Mouse (Mus musculus) heart, adult 8-10 months (tissue): ENCODE results near the gene Ncam2. TPM values are rescaled to one million over a fixed set of nuclear protein-coding genes. Genes with fewer than 3 reads are reported as not detected.

Experiments used
- DNase-seq: peaks from one replicate; pipeline ENCODE4 v3.0.0; 2022; ENCODE audit warnings: low spot score
- total RNA-seq, 4 experiments: library from RNA; stranded (reverse); gene quantifications; 2 replicates each; pipeline ENCODE4 v1.2.4; 2022

Ncam2 gene
- total RNA-seq, 4 experiments from 2014 or later = 0.06 to 0.09 TPM; not detected in 2

DNA sequence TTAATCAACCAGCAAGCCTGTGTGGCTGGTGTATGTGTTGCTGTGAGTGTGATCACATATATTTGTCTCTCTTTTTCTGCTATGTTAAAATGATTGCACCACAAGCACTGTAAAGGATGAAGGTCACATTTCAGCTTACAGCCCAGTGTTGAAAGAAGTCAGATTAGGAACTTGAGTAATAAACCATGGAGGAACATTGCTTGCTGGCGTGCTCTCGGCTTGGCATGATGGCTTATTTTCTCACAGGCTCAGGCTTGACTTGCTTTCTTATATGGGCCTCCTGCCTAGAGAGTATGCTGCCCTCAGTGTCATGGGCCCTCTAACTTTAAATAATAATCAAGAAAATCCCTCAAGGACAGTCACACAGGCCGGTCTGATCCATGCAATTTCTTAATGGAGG is 449.8 kb downstream of the Ncam2 start:
- no peak for DNase-seq

DNA sequence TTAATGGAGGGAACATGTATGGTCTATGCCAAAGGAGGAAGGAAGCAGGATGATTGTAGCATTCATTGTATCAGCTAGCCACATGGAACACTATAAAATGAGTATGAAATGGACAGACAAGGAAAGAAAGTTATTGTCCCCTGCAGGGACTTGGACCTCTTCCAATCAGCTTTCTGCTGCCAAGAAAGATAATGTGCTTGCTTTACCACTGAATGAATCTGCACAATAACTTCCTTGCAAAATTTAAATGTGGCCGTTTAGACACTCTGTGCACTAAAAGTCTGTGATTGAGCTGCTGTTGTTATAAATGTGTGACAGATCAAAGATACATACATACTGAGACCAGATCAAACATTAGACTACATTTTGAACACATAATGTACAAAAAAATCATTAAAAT is 451.1 kb downstream of the Ncam2 start:
- no peak for DNase-seq

DNA sequence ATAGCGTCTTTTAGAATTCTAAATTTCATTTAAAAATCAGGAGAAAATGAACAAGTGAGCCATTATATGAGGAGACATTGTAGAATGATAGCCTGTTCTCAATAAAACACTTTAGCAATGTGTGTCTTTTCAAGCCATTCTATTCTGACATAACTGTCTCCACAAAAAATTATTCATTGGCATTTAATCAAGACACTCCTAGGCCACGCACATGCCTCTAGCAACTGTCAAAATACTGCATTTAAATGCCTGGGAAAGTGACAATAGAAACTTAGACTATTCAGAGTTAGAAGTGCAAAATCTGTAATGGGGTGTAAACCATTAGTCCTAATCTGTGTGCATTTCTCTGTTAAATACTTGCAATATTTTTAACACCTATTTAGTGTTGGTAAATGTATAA is 456.1 kb downstream of the Ncam2 start:
- no peak for DNase-seq

GRCm38 (mm10) chr16:81673866-81674265 is 473.4 kb downstream of the Ncam2 start:
- no peak for DNase-seq

DNA sequence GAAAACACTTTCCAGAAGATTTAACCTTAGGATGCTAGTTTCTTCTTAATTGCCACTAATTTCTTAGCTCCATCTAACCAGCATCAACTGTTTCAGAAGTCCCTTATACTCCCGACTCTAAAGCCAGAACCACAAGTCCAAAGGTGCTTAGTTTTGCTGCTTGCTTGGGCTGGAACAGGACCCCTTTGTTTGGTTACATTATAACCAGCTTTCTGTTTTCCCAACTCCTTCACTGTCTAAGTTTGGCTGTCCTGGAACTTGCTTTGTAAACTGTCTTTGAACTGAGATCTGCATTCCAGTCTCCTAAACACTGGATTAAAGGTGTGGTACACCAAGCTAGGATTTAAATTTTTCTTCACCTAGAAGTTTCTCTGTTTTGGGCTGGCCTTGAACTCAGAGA is 475.0 kb downstream of the Ncam2 start:
- no peak for DNase-seq
